Comparison of ENCODE assay signal across 8 mouse cellular contexts in genomic region chr8:57579845-57580244, GRCm38 (mm10).
DNase-seq lines count a peak whose midpoint lies in the region; ATAC-seq lines count a peak whose summit lies in the region.

No protein-coding gene starts in this region.

- intact Hi-C loops in heart, postnatal 10 days (cut with DNase I) = no loop called here
- intact Hi-C loops in heart, postnatal 25 days (cut with DNase I) = no loop called here
- intact Hi-C loops in gastrocnemius, postnatal 14 days (cut with DNase I; ENCODE audit: low total_unique reads) = loop anchor here (10.0 kb wide), 1 partner anchor 75 kb away; the partner anchor contains the start of gene Galnt7

- peak; percentile 65 for ATAC-seq in megakaryocyte progenitor cell, adult 5-6 weeks (replicated peaks; ENCODE audit: poor library complexity)

- DNase-seq in heart, postnatal 10 days = peak; percentile 25 to 31
- DNase-seq in heart, postnatal 25 days (ENCODE audit: low spot score) = no peak
- peak; percentile 43 for DNase-seq in gastrocnemius, postnatal 14 days
- DNase-seq in thymus, postnatal 14 days = peak; percentile 89
- no peak for DNase-seq in cerebellum, adult 11 months
- DNase-seq in urinary bladder, adult 18-20 months (ENCODE audit: low spot score in 2 of 2) = no peak
- no peak for DNase-seq in adrenal gland, postnatal 25 days

Comparison
In these comparisons a context has a peak if more than half of its experiments do, and no peak if none do; other contexts are left out.
1. DNase-seq: peak in heart, postnatal 10 days (2 of 2), gastrocnemius, postnatal 14 days (single experiment) and thymus, postnatal 14 days (single experiment); none in heart, postnatal 25 days (single experiment), cerebellum, adult 11 months (single experiment), urinary bladder, adult 18-20 months (0 of 2) and adrenal gland, postnatal 25 days (single experiment).